Mouse (Mus musculus): ENCODE data around the gene Sephs2. TPM values are rescaled to one million over a fixed set of nuclear protein-coding genes. Genes with fewer than 3 reads are reported as not detected.

Sephs2 gene
- polyA plus RNA-seq, 1 experiment from 2014 or later: 180 TPM

- no peaks in the 10 kb centered on the region for H3K27me3 ChIP-seq (ENCODE audit: control insufficient read depth, insufficient read depth, low read depth, low read length)
- no peak overlapping the region for H3K4me2 ChIP-seq (ENCODE audit: low read depth, low read length)
- H3K9me3 ChIP-seq (replicated peaks; ENCODE audit: control insufficient read depth, low read length): no peaks in the 10 kb centered on the region
- no peak overlapping the region for H3K4me3 ChIP-seq (ENCODE audit: low read depth, low read length)
- no peak for ATAC-seq (ENCODE audit: low read depth)
- WGBS (ENCODE audit: insufficient replicate concordance): 37% methylated on average over 10 of the region's 10 CpGs
- no peaks in the 10 kb centered on the region for H3K36me3 ChIP-seq (ENCODE audit: control insufficient read depth, insufficient read depth)
- no peak overlapping the region for H3K9ac ChIP-seq (ENCODE audit: low read depth, low read length)
- no peak overlapping the region for H3K27ac ChIP-seq (ENCODE audit: low read length)
- H3K4me1 ChIP-seq (ENCODE audit: control insufficient read depth, low read depth, low read length): peaks cover 33% of the 10 kb centered on the region
These were observed 11.5 kb downstream of the Sephs2 start for GRCm38 (mm10) chr7:127262218-127262961.

GRCm38 (mm10) chr7:127260309-127261111 is 13.3 kb downstream of the Sephs2 start, which contains the start of gene Dctpp1:
Gene Dctpp1, minus strand, starts transcription at chr7:127260709.
- no peaks in the 10 kb centered on the region for H3K9me3 ChIP-seq (replicated peaks; ENCODE audit: control insufficient read depth, low read length)
- peak within 1 kb of the TSS; percentile 91 for H3K4me2 ChIP-seq (ENCODE audit: low read depth, low read length)
- H3K27me3 ChIP-seq (ENCODE audit: control insufficient read depth, insufficient read depth, low read depth, low read length): no peaks in the 10 kb centered on the region
- WGBS (ENCODE audit: insufficient replicate concordance): under 1% methylated on average over 50 of the region's 50 CpGs
- peak; percentile 96 for ATAC-seq (ENCODE audit: low read depth)
- H3K4me3 ChIP-seq (ENCODE audit: low read depth, low read length): peak within 1 kb of the TSS; percentile 84
- H3K27ac ChIP-seq (ENCODE audit: low read length): peak within 1 kb of the TSS; percentile 65
- peaks cover 37% of the 10 kb centered on the region for H3K4me1 ChIP-seq (ENCODE audit: control insufficient read depth, low read depth, low read length)
- no peaks in the 10 kb centered on the region; the same call in 1 of the 2 replicates for H3K36me3 ChIP-seq (ENCODE audit: control insufficient read depth, insufficient read depth)
- H3K9ac ChIP-seq (ENCODE audit: low read depth, low read length): peak within 1 kb of the TSS; percentile 81

GRCm38 (mm10) chr7:127259186-127259905 is 14.5 kb downstream of the Sephs2 start:
- H3K27me3 ChIP-seq (ENCODE audit: control insufficient read depth, insufficient read depth, low read depth, low read length): no peaks in the 10 kb centered on the region
- no peaks in the 10 kb centered on the region for H3K9me3 ChIP-seq (replicated peaks; ENCODE audit: control insufficient read depth, low read length)
- no peak for ATAC-seq (ENCODE audit: low read depth)
- H3K9ac ChIP-seq (ENCODE audit: low read depth, low read length): no peak overlapping the region
- H3K4me1 ChIP-seq (ENCODE audit: control insufficient read depth, low read depth, low read length): peaks cover 48% of the 10 kb centered on the region
- H3K4me2 ChIP-seq (ENCODE audit: low read depth, low read length): peak overlapping the region; percentile 90
- no peak overlapping the region for H3K27ac ChIP-seq (ENCODE audit: low read length)
- H3K36me3 ChIP-seq (ENCODE audit: control insufficient read depth, insufficient read depth): no peaks in the 10 kb centered on the region; the same call in 1 of the 2 replicates
- 59% methylated on average over 8 of the region's 8 CpGs for WGBS (ENCODE audit: insufficient replicate concordance)
- H3K4me3 ChIP-seq (ENCODE audit: low read depth, low read length): peak overlapping the region; percentile 84

GRCm38 (mm10) chr7:127256518-127256917 is 17.3 kb downstream of the Sephs2 start:
- H3K36me3 ChIP-seq (ENCODE audit: control insufficient read depth, insufficient read depth): no peaks in the 10 kb centered on the region; the same call in 1 of the 2 replicates
- no peak overlapping the region for H3K9ac ChIP-seq (ENCODE audit: low read depth, low read length)
- no peak overlapping the region for H3K4me2 ChIP-seq (ENCODE audit: low read depth, low read length)
- WGBS (ENCODE audit: insufficient replicate concordance): 76% methylated on average over 5 of the region's 5 CpGs
- 0 out of 2 replicates have a peak overlapping the region, but pooled peaks have one; percentile 13 for H3K27ac ChIP-seq (ENCODE audit: low read length)
- H3K9me3 ChIP-seq (replicated peaks; ENCODE audit: control insufficient read depth, low read length): no peaks in the 10 kb centered on the region
- no peaks in the 10 kb centered on the region for H3K27me3 ChIP-seq (ENCODE audit: control insufficient read depth, insufficient read depth, low read depth, low read length)
- H3K4me3 ChIP-seq (ENCODE audit: low read depth, low read length): no peak overlapping the region
- peaks cover 44% of the 10 kb centered on the region for H3K4me1 ChIP-seq (ENCODE audit: control insufficient read depth, low read depth, low read length)
- ATAC-seq (ENCODE audit: low read depth): no peak

DNA sequence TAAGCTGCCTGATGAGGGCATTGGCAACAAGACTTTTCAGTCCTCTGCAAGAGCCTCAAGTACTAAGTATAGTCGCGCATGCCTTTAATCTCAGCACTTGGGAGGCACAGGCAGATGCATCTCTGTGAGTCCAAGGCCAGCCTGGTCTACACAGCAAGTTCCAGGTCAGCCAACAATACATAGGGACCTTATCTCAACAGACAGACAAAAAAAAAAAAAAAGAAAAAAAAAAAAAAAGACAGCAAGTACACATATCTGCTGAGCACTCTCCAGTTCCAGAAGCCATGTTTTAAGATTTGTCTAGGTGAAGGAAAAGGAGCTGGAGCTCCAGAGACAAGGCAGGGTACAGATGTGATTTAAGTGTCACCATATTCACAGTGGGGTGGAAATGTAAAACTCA is 17.9 kb downstream of the Sephs2 start:
- Histone ChIP-seq H3K4me1 (ENCODE audit: control insufficient read depth, low read depth, low read length) (peaks cover 39% of the 10 kb centered on the region), H3K36me3 (ENCODE audit: control insufficient read depth, insufficient read depth) (no peaks in the 10 kb centered on the region; the same call in 1 of the 2 replicates), H3K4me2 (ENCODE audit: low read depth, low read length) (no peak overlapping the region), H3K27me3 (ENCODE audit: control insufficient read depth, insufficient read depth, low read depth, low read length) (no peaks in the 10 kb centered on the region), H3K27ac (ENCODE audit: low read length) (no peak overlapping the region), H3K4me3 (ENCODE audit: low read depth, low read length) (no peak overlapping the region), H3K9ac (ENCODE audit: low read depth, low read length) (no peak overlapping the region), H3K9me3 (replicated peaks; ENCODE audit: control insufficient read depth, low read length) (no peaks in the 10 kb centered on the region)
- 41% methylated on average over 2 of the region's 2 CpGs for WGBS (ENCODE audit: insufficient replicate concordance)
- no peak for ATAC-seq (ENCODE audit: low read depth)

DNA sequence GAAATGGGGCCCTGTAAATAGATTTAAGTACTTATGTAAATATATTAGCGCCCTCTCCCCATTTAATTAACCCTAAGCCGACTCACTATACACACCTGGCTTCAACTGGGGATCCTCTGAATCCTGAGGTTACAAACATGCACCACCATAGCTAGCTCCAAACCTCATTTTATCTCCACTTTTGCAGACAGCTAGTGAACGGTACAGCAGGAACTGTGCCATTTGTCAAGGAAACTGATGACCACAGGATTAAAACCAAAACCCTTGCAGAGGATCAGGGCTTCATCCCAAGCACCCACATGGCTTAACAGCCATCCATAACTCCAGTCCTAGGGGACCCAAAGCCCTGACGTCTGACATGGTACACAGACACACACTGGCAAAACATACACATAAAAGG is 18.8 kb downstream of the Sephs2 start:
- peaks cover 35% of the 10 kb centered on the region for H3K4me1 ChIP-seq (ENCODE audit: control insufficient read depth, low read depth, low read length)
- peak overlapping the region; percentile 74; the same call in 1 of the 2 replicates for H3K4me3 ChIP-seq (ENCODE audit: low read depth, low read length)
- H3K27ac ChIP-seq (ENCODE audit: low read length): peak overlapping the region; percentile 90
- peak overlapping the region; percentile 99 for H3K4me2 ChIP-seq (ENCODE audit: low read depth, low read length)
- H3K9me3 ChIP-seq (replicated peaks; ENCODE audit: control insufficient read depth, low read length): no peaks in the 10 kb centered on the region
- H3K27me3 ChIP-seq (ENCODE audit: control insufficient read depth, insufficient read depth, low read depth, low read length): no peaks in the 10 kb centered on the region
- no peaks in the 10 kb centered on the region; the same call in 1 of the 2 replicates for H3K36me3 ChIP-seq (ENCODE audit: control insufficient read depth, insufficient read depth)
- ATAC-seq (ENCODE audit: low read depth): no peak
- H3K9ac ChIP-seq (ENCODE audit: low read depth, low read length): peak overlapping the region; percentile 75
- WGBS (ENCODE audit: insufficient replicate concordance): 13% methylated on average over 4 of the region's 4 CpGs

- WGBS (ENCODE audit: insufficient replicate concordance): under 1% methylated on average over 135 of the region's 136 CpGs
- no peaks in the 10 kb centered on the region for H3K9me3 ChIP-seq (replicated peaks; ENCODE audit: control insufficient read depth, low read length)
- H3K4me2 ChIP-seq (ENCODE audit: low read depth, low read length): peak overlapping the region; percentile 99
- H3K27ac ChIP-seq (ENCODE audit: low read length): peak overlapping the region; percentile 90
- H3K4me1 ChIP-seq (ENCODE audit: control insufficient read depth, low read depth, low read length): peaks cover 28% of the 10 kb centered on the region
- H3K4me3 ChIP-seq (ENCODE audit: low read depth, low read length): peak overlapping the region; percentile 74
- H3K27me3 ChIP-seq (ENCODE audit: control insufficient read depth, insufficient read depth, low read depth, low read length): no peaks in the 10 kb centered on the region
- peak overlapping the region; percentile 75 for H3K9ac ChIP-seq (ENCODE audit: low read depth, low read length)
- peak; percentile 91 for ATAC-seq (ENCODE audit: low read depth)
- no peaks in the 10 kb centered on the region; the same call in 1 of the 2 replicates for H3K36me3 ChIP-seq (ENCODE audit: control insufficient read depth, insufficient read depth)
These were observed 19.8 kb downstream of the Sephs2 start for GRCm38 (mm10) chr7:127253821-127254769.

- H3K9ac ChIP-seq (ENCODE audit: low read depth, low read length): peak overlapping the region; percentile 73
- H3K36me3 ChIP-seq (ENCODE audit: control insufficient read depth, insufficient read depth): no peaks in the 10 kb centered on the region; the same call in 1 of the 2 replicates
- peak overlapping the region; percentile 74 for H3K4me3 ChIP-seq (ENCODE audit: low read depth, low read length)
- no peaks in the 10 kb centered on the region for H3K9me3 ChIP-seq (replicated peaks; ENCODE audit: control insufficient read depth, low read length)
- H3K4me1 ChIP-seq (ENCODE audit: control insufficient read depth, low read depth, low read length): peaks cover 24% of the 10 kb centered on the region
- H3K27me3 ChIP-seq (ENCODE audit: control insufficient read depth, insufficient read depth, low read depth, low read length): no peaks in the 10 kb centered on the region
- peak overlapping the region; percentile 84 for H3K27ac ChIP-seq (ENCODE audit: low read length)
- peak overlapping the region; percentile 99 for H3K4me2 ChIP-seq (ENCODE audit: low read depth, low read length)
- no peak for ATAC-seq (ENCODE audit: low read depth)
- 63% methylated on average over 6 of the region's 6 CpGs for WGBS (ENCODE audit: insufficient replicate concordance)
These were observed 20.5 kb downstream of the Sephs2 start for GRCm38 (mm10) chr7:127253341-127253740.
